Mouse (Mus musculus): Measurements from ENCODE around the gene Olfr837. TPM values are rescaled to one million over a fixed set of nuclear protein-coding genes. Genes with fewer than 3 reads are reported as not detected.
"Not testable (repeated sequence)": the region's sequence is repeated elsewhere in the genome, so short reads cannot be mapped to it uniquely, and the experiment has no call there.

Gene Olfr837
- not detected in 2 replicates for polyA plus RNA-seq (2012; rRNA removed)

DNA sequence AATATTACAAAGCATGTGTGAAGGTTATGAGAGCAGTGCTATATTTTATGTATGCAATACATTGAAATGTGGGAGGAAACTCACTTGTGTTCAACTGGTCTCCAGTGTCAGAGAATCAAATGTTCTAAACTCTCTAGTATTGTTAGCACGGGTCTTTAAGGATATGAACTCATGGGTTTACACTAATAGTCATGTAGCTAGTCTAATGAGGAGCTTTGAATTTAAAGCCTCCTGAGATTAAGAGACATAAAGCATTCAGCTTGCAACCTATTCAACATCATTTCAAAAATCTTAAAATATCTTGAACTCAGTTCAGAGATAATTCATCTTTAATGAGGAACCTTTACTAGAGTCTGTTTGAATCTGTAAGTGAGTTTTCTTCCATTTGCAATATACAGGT, at the start of gene Olfr837:
Olfr837 (plus strand) TSS at position 301 of the 400 bp plus-strand sequence.
- Histone ChIP-seq H3K27ac (ENCODE audit: insufficient read depth, low read depth, low read length) (no peak within 1 kb of the TSS), H3K4me3 (ENCODE audit: insufficient read depth, low read depth, low read length) (no peak within 1 kb of the TSS), H3K36me3 (ENCODE audit: control insufficient read depth, insufficient read depth, low read length) (no peaks in the 10 kb centered on the region), H3K27me3 (replicated peaks; ENCODE audit: control insufficient read depth, insufficient read depth, low read length) (no peaks in the 10 kb centered on the region), H3K4me1 (ENCODE audit: control insufficient read depth, insufficient read depth, low read length) (no peaks in the 10 kb centered on the region)
- 79% methylated on average over 1 of the region's 1 CpGs for WGBS
- TF ChIP-seq POLR2A (IDR thresholded peaks at IDR 0.05; ENCODE audit: low read depth, low read length) (no peak), CTCF (conservative IDR thresholded peaks at IDR 0.05; ENCODE audit: insufficient read depth, insufficient read length, low read depth, low read length) (no peak)
- DNase-seq: no peak

DNA sequence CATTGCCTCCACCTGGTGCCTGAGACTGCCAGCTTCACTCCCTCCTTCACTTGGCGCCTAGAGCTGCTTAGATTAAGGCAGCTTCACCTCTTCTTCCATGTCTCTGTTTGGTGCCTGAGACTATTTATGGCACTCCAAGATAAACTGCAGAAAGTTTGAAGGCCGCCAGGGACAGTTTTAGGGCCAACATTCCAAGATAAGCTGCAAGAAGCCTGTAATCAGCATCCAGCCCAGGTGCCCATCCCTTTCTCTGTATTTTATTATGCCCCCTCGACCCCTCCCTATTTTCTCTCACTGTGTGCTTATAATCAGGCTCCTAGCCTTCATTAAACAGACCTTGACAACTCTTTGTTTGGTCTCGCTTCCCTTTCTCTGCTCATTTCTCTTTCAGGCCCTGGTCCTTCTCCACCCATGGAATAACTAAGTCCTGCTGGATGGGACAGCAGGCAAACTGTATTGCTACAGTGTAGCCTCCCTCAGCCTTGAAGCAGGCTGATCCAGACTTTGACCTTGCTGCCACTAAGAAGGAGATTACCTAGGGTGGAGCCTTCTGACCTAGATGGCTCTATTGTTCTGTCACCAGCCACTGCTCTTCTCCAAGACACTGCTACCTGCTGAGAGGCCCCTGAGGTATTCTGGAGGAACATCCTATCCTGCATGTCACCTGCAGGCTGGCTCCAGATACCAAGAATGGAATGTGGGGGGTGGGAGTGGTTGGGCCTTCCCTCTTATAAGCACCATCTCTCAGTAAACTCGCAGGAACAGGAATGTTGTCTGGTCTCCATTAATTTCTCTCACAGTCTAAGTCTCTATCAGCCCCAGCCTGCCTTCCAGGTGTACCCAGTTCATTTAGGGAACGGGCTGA, 43.0 kb upstream of the Olfr837 start:
- DNase-seq: not testable (repeated sequence)
- WGBS: 56% methylated on average over 6 of the region's 6 CpGs

DNA sequence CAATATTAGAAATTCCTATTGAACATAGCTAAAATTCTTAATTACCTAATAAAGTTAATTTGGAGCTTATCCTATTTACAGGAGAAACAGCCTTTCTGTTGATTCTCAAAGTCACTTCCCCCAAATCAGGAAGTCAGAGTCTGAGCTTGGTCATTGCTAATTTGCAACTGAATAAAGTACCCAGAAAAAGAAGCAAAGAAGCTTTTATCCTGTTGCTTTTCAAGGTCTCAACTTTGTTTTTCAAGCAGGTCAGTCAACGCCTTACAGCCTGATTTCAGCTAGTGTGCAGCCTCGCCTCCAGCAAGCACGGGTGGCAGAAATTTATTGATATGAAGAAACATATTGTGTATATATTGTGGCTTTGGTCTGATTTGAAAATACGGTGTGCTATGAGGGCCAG, 38.8 kb upstream of the Olfr837 start:
- 88% methylated on average over 4 of the region's 4 CpGs for WGBS
- H3K27ac ChIP-seq (ENCODE audit: insufficient read depth, low read depth, low read length): no peak overlapping the region
- TF ChIP-seq POLR2A (IDR thresholded peaks at IDR 0.05; ENCODE audit: low read depth, low read length) (no peak), CTCF (conservative IDR thresholded peaks at IDR 0.05; ENCODE audit: insufficient read depth, insufficient read length, low read depth, low read length) (no peak)
- no peaks in the 10 kb centered on the region for H3K27me3 ChIP-seq (replicated peaks; ENCODE audit: control insufficient read depth, insufficient read depth, low read length)
- H3K36me3 ChIP-seq (ENCODE audit: control insufficient read depth, insufficient read depth, low read length): no peaks in the 10 kb centered on the region
- no peaks in the 10 kb centered on the region for H3K4me1 ChIP-seq (ENCODE audit: control insufficient read depth, insufficient read depth, low read length)
- no peak for DNase-seq
- H3K4me3 ChIP-seq (ENCODE audit: insufficient read depth, low read depth, low read length): no peak overlapping the region

More for the DNA sequence above, 43.0 kb upstream of the Olfr837 start:
- not testable (repeated sequence) for H3K27ac ChIP-seq (ENCODE audit: insufficient read depth, low read depth, low read length); H3K4me3 ChIP-seq (ENCODE audit: insufficient read depth, low read depth, low read length); H3K27me3 ChIP-seq (replicated peaks; ENCODE audit: control insufficient read depth, insufficient read depth, low read length); H3K36me3 ChIP-seq (ENCODE audit: control insufficient read depth, insufficient read depth, low read length); H3K4me1 ChIP-seq (ENCODE audit: control insufficient read depth, insufficient read depth, low read length)

DNA sequence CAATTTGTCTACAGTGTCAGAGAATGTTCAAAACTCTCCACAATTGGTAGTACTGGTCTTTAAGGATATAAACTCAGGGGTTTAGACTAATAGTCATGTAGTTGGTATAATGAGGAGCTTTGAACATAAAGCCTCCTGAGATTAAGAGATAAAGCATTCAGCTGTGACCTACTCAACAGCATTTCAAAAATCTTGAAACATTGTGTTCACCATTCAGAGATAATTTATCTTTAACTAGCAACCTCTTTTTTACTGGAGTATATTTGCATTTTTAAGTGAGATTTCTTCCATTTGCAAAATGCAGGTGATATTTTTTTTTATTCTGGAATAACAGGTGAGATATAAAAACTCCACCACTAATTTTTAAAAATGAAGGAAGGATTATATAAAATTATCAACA, 16.0 kb upstream of the Olfr837 start, which contains the start of gene Olfr836:
Olfr836 (plus strand) TSS at position 301 of the 400 bp plus-strand sequence.
- Histone ChIP-seq H3K27ac (ENCODE audit: insufficient read depth, low read depth, low read length) (no peak within 1 kb of the TSS), H3K4me1 (ENCODE audit: control insufficient read depth, insufficient read depth, low read length) (no peaks in the 10 kb centered on the region), H3K27me3 (replicated peaks; ENCODE audit: control insufficient read depth, insufficient read depth, low read length) (no peaks in the 10 kb centered on the region), H3K4me3 (ENCODE audit: insufficient read depth, low read depth, low read length) (no peak within 1 kb of the TSS), H3K36me3 (ENCODE audit: control insufficient read depth, insufficient read depth, low read length) (no peaks in the 10 kb centered on the region)
- TF ChIP-seq CTCF (conservative IDR thresholded peaks at IDR 0.05; ENCODE audit: insufficient read depth, insufficient read length, low read depth, low read length) (no peak), POLR2A (IDR thresholded peaks at IDR 0.05; ENCODE audit: low read depth, low read length) (no peak)
- no peak for DNase-seq

DNA sequence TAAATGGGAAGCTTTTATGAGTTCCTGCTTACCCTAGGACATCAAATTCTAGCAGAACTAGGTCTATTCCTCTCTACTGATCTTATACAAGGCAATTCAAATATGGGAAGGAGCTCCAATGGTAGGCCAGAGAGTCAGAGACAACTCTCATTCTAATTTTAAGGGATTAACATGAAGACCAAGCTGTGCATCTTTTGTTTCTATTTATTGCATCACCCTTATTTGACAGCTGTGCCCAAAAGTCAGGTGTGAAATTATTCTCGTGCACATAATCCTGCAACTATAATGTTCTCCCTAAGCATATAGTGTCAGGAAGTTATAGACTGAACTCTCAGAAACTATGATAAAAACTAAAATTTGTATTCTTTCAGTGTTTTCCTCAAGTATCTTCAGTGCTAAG, 41.1 kb downstream of the Olfr837 start, which contains the start of gene Olfr839-ps1:
Olfr839-ps1 (minus strand) TSS at position 101 of the 400 bp plus-strand sequence.
- DNase-seq: no peak
- Histone ChIP-seq H3K4me3 (ENCODE audit: insufficient read depth, low read depth, low read length) (no peak within 1 kb of the TSS), H3K27ac (ENCODE audit: insufficient read depth, low read depth, low read length) (no peak within 1 kb of the TSS), H3K27me3 (replicated peaks; ENCODE audit: control insufficient read depth, insufficient read depth, low read length) (no peaks in the 10 kb centered on the region), H3K36me3 (ENCODE audit: control insufficient read depth, insufficient read depth, low read length) (no peaks in the 10 kb centered on the region), H3K4me1 (ENCODE audit: control insufficient read depth, insufficient read depth, low read length) (no peaks in the 10 kb centered on the region)
- no peak for TF ChIP-seq CTCF (conservative IDR thresholded peaks at IDR 0.05; ENCODE audit: insufficient read depth, insufficient read length, low read depth, low read length)
- TF ChIP-seq POLR2A (IDR thresholded peaks at IDR 0.05; ENCODE audit: low read depth, low read length): no peak
- WGBS: 72% methylated on average over 1 of the region's 1 CpGs

Other genes starting within 250 kb of the Olfr837 start
- not detected in 2 replicates for gene Olfr832, start 199.2 kb upstream of the Olfr837 start, polyA plus RNA-seq (2012; rRNA removed)
- gene Olfr834, start 148.3 kb upstream of the Olfr837 start, polyA plus RNA-seq (2012; rRNA removed): not detected in 2 replicates
- not detected in 2 replicates for gene Olfr835, start 103.6 kb upstream of the Olfr837 start, polyA plus RNA-seq (2012; rRNA removed)
- not detected in 2 replicates for gene Olfr836, start 15.9 kb upstream of the Olfr837 start, polyA plus RNA-seq (2012; rRNA removed)
- gene Olfr839-ps1, start 41.0 kb downstream of the Olfr837 start, polyA plus RNA-seq (2012; rRNA removed): not detected in 2 replicates
- gene Olfr843, start 115.7 kb downstream of the Olfr837 start, polyA plus RNA-seq (2012; rRNA removed): not detected in 2 replicates
- gene Olfr844, start 180.0 kb downstream of the Olfr837 start, polyA plus RNA-seq (2012; rRNA removed): not detected in 2 replicates
- gene Olfr845, start 200.1 kb downstream of the Olfr837 start, polyA plus RNA-seq (2012; rRNA removed): not detected in 2 replicates
- gene Olfr846, start 227.7 kb downstream of the Olfr837 start, polyA plus RNA-seq (2012; rRNA removed): not detected in 2 replicates
- not detected in 2 replicates for gene Olfr847, start 242.4 kb downstream of the Olfr837 start, polyA plus RNA-seq (2012; rRNA removed)

All from kidney, adult 2 months (tissue).